Mouse (Mus musculus): ENCODE measurements around the gene Cpsf2. TPM values are rescaled to one million over a fixed set of nuclear protein-coding genes. Genes with fewer than 3 reads are reported as not detected.
A peak's percentile ranks its signal among the peaks of the same experiment; 100 is the strongest.
"Not testable (repeated sequence)": the region's sequence is repeated elsewhere in the genome, so short reads cannot be mapped to it uniquely, and the experiment has no call there.

Cpsf2 gene
- total RNA-seq (2021), result 10 to 100 TPM; 15.7 TPM
- long read RNA-seq, experiment 1, full-length matches to known transcripts, result 27 of 39 reads
- long read RNA-seq, experiment 1, partial matches to known transcripts, result 3 of 39 reads
- long read RNA-seq, experiment 1, other reads (novel, unspliced or antisense), result 9 of 39 reads
- long read RNA-seq, experiment 2, full-length matches to known transcripts, result 18 of 30 reads
- long read RNA-seq, experiment 2, partial matches to known transcripts, result 4 of 30 reads
- long read RNA-seq, experiment 2, other reads (novel, unspliced or antisense), result 8 of 30 reads

- intact Hi-C loops (cut with DNase I), result loop anchor here (5.0 kb wide), 1 partner anchor 491 kb away; the partner anchor contains the start of gene Golga5
- peak; percentile 84 to 85 for DNase-seq
Observed at GRCm38 (mm10) chr12:101975601-101976571, at the start of gene Cpsf2. TSS of gene Cpsf2 (plus strand) at chr12:101975988.

- DNase-seq, result no peak
Observed at GRCm38 (mm10) chr12:101928423-101928822, 47.4 kb upstream of the Cpsf2 start.

GRCm38 (mm10) chr12:101935223-101935622 is 40.6 kb upstream of the Cpsf2 start:
- no peak for DNase-seq
- intact Hi-C loops (cut with DNase I), result no loop called here

More at GRCm38 (mm10) chr12:101928423-101928822, 47.4 kb upstream of the Cpsf2 start:
- intact Hi-C loops (cut with DNase I), result no loop called here

GRCm38 (mm10) chr12:101937572-101937971 is 38.2 kb upstream of the Cpsf2 start:
- no peak for DNase-seq
- intact Hi-C loops (cut with DNase I), result no loop called here

GRCm38 (mm10) chr12:101947986-101948385 is 27.8 kb upstream of the Cpsf2 start:
- intact Hi-C loops (cut with DNase I), result no loop called here

GRCm38 (mm10) chr12:101948801-101949200 is 27.0 kb upstream of the Cpsf2 start:
- intact Hi-C loops (cut with DNase I), result no loop called here
- peak; percentile 4 to 6 for DNase-seq

More at GRCm38 (mm10) chr12:101947986-101948385, 27.8 kb upstream of the Cpsf2 start:
- no peak for DNase-seq

- intact Hi-C loops (cut with DNase I), result loop anchor here (5.0 kb wide), 2 partner anchors 44 to 834 kb away; partner anchors contain the start of gene Trip11
Observed at GRCm38 (mm10) chr12:101955821-101956220, 20.0 kb upstream of the Cpsf2 start.

GRCm38 (mm10) chr12:101957079-101957941 is 18.5 kb upstream of the Cpsf2 start:
- intact Hi-C loops (cut with DNase I), result loop anchor here (5.0 kb wide), 2 partner anchors 45 to 835 kb away; partner anchors contain the start of gene Trip11
- no peak for DNase-seq

More at GRCm38 (mm10) chr12:101955821-101956220, 20.0 kb upstream of the Cpsf2 start:
- DNase-seq, result not testable (repeated sequence)

GRCm38 (mm10) chr12:101957942-101958544 is 17.7 kb upstream of the Cpsf2 start, which contains the start of gene Atxn3:
TSS of gene Atxn3 (minus strand) at chr12:101958246.
- intact Hi-C loops (cut with DNase I), result loop anchor here (5.0 kb wide), 2 partner anchors 46 to 836 kb away; partner anchors contain the start of gene Trip11

GRCm38 (mm10) chr12:101958556-101958955 is 17.2 kb upstream of the Cpsf2 start:
- DNase-seq, result no peak
- intact Hi-C loops (cut with DNase I), result loop anchor here (5.0 kb wide), 2 partner anchors 46 to 836 kb away; partner anchors contain the start of gene Trip11

More at GRCm38 (mm10) chr12:101957942-101958544, 17.7 kb upstream of the Cpsf2 start, which contains the start of gene Atxn3:
- peak; percentile 97 to 99 for DNase-seq

GRCm38 (mm10) chr12:101958960-101959780 is 16.6 kb upstream of the Cpsf2 start:
- intact Hi-C loops (cut with DNase I), result loop anchor here (5.0 kb wide), 2 partner anchors 47 to 837 kb away; partner anchors contain the start of gene Trip11
- DNase-seq, result not testable (repeated sequence)

GRCm38 (mm10) chr12:101971311-101971710 is 4.5 kb upstream of the Cpsf2 start:
- intact Hi-C loops (cut with DNase I), result no loop called here
- DNase-seq, result no peak

GRCm38 (mm10) chr12:101972230-101972629 is 3.6 kb upstream of the Cpsf2 start:
- DNase-seq, result no peak
- intact Hi-C loops (cut with DNase I), result no loop called here

- intact Hi-C loops (cut with DNase I), result no loop called here
- no peak for DNase-seq
Observed at GRCm38 (mm10) chr12:101974571-101974970, 1.2 kb upstream of the Cpsf2 start.

- intact Hi-C loops (cut with DNase I), result loop anchor here (5.0 kb wide), 1 partner anchor 492 kb away; the partner anchor contains the start of gene Golga5
- DNase-seq, result no peak
Observed at GRCm38 (mm10) chr12:101975167-101975600, 604 bp upstream of the Cpsf2 start.

- intact Hi-C loops (cut with DNase I), result loop anchor here (5.0 kb wide), 1 partner anchor 490 kb away; the partner anchor contains the start of gene Golga5
- DNase-seq, result no peak
Observed at GRCm38 (mm10) chr12:101976651-101977403, 1.0 kb downstream of the Cpsf2 start.

- intact Hi-C loops (cut with DNase I), result loop anchor here (5.0 kb wide), 1 partner anchor 490 kb away; the partner anchor contains the start of gene Golga5
- DNase-seq, result no peak
Observed at GRCm38 (mm10) chr12:101977404-101977915, 1.7 kb downstream of the Cpsf2 start.
